Mouse (Mus musculus): Measurements from ENCODE around the gene Treh.

Gene Treh

DNA sequence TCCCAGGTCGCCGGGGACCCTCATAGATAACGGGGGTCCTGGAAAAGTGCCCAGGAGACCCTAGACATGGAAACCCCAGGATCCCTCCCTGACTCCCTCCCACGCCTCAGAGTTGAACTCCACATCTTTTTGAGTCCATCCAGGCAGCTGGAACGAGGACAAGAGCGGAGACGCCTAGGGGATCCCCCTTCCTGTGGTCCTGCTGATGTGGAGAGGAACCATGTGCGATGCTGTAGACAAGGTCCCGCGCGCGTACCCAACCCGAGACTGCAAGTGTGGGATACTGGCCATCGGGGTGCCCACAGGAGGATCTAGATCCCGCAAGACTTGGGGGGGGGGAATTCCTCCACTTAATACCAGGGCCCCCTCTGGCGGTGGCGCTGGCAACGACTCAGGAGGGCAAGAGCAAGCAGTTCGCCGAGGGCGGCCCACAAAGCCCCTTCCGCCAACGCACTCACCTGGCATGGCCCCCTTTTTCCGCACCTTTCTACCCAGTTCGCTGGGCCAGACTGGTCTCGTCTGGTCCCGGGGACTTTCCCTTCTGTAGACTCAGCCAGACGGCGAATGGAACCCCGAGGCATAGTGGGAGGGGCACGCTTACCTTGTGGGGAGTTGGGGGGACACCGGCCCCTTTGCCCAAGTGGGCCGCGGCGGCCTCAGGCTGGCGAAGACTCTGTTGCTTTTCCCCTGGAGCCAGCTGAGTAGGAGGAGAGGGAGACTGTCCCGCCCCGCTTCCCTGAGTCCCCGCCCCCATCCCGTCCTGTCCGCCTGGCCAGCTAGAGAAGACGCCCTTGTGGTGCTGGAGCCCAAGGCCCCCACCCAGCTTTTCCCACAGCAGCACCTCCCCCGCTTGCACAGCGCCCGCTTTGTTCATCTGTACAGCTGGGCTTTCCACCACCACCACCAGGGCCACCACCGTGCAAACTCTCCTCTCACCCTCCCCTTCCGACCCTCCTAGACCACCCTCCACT is 61.8 kb downstream of the Treh start, which contains the start of gene Phldb1:
Phldb1 (minus strand) TSS at position 675 of the 971 bp plus-strand sequence.
- DNase-seq (ENCODE audit: low spot score), result no peak

DNA sequence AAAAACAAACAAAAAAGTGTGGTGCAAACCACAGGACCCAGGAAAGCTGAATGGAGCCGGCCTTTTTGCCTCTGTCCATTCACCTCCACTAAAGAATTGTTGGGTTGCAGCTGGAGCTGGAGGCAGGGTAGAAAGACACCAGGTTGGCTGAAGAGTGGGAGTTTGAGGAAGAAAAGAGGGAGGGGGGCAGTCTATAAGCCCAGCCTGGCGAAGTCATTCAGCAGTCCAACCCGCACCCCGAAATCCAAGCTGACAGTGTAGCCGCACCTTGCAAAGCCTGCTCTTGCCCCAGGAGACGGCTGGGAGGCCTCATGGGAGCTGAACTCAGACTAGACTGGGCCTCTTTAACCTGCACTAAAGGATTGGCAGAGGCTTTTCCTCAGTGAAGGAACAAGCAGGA is 62.9 kb downstream of the Treh start:
- DNase-seq (ENCODE audit: low spot score), result no peak

All from c-Kit-positive CD71-positive TER-119-positive erythroid progenitor cells, embryonic 14.5 days (primary cell).